Mouse (Mus musculus): ENCODE measurements around the gene Hipk1.

GRCm38 (mm10) chr3:103756920-103757319, 34.4 kb downstream of the Hipk1 start:
- no peak for TF ChIP-seq CTCF (IDR thresholded peaks at IDR 0.05; ENCODE audit: low read depth)
- no peak for TF ChIP-seq EP300 (IDR thresholded peaks at IDR 0.05; ENCODE audit: low read depth)

All from heart, postnatal 0 days (tissue).